Mouse (Mus musculus): ENCODE results near the gene Zfp993. TPM values are rescaled to one million over a fixed set of nuclear protein-coding genes. Genes with fewer than 3 reads are reported as not detected.
"Not testable (repeated sequence)": the region's sequence is repeated elsewhere in the genome, so short reads cannot be mapped to it uniquely, and the experiment has no call there.

The Zfp993 gene
- 2.7 and 3.4 TPM in 2 replicates for polyA plus RNA-seq (2014; fragmentation: Nextera tagmentation; extraction: Ambion mirVana)

GRCm38 (mm10) chr4:146610774-146611400 lies at the start of gene Zfp993:
Zfp993 (plus strand) TSS chr4:146610961.
- H3K4me3 ChIP-seq (replicated peaks; ENCODE audit: low read depth, low read length); H3K4me1 ChIP-seq (ENCODE audit: control insufficient read depth, insufficient read depth, low read length); H3K36me3 ChIP-seq (ENCODE audit: control insufficient read depth, insufficient read depth, low read length); H3K9me3 ChIP-seq (ENCODE audit: control insufficient read depth, low read length); H3K9ac ChIP-seq (replicated peaks; ENCODE audit: low read length); ATAC-seq (ENCODE audit: low FRiP score, low TSS enrichment); H3K4me2 ChIP-seq (ENCODE audit: low read length); DNase-seq; H3K27ac ChIP-seq (replicated peaks; ENCODE audit: low read depth, low read length); H3K27me3 ChIP-seq (ENCODE audit: control insufficient read depth, insufficient read depth, low read length): not testable (repeated sequence)
- no CpG with 5 or more reads among the region's 14 CpGs for WGBS

- WGBS, result 2% methylated on average over 8 of the region's 111 CpGs
These were observed 30.6 kb upstream of the Zfp993 start for GRCm38 (mm10) chr4:146579905-146580873.

GRCm38 (mm10) chr4:146603578-146604399 lies 7.0 kb upstream of the Zfp993 start:
- Histone ChIP-seq H3K4me2 (ENCODE audit: low read length) (peak overlapping the region; percentile 38), H3K4me3 (replicated peaks; ENCODE audit: low read depth, low read length) (peak overlapping the region; percentile 24)
- 5% methylated on average over 23 of the region's 53 CpGs for WGBS
- not testable (repeated sequence) for H3K27ac ChIP-seq (replicated peaks; ENCODE audit: low read depth, low read length); DNase-seq; H3K4me1 ChIP-seq (ENCODE audit: control insufficient read depth, insufficient read depth, low read length); H3K9me3 ChIP-seq (ENCODE audit: control insufficient read depth, low read length); H3K9ac ChIP-seq (replicated peaks; ENCODE audit: low read length); H3K36me3 ChIP-seq (ENCODE audit: control insufficient read depth, insufficient read depth, low read length); H3K27me3 ChIP-seq (ENCODE audit: control insufficient read depth, insufficient read depth, low read length)
- peak; percentile 80 for ATAC-seq (ENCODE audit: low FRiP score, low TSS enrichment)

More at GRCm38 (mm10) chr4:146579905-146580873, 30.6 kb upstream of the Zfp993 start:
- not testable (repeated sequence) for DNase-seq; H3K36me3 ChIP-seq (ENCODE audit: control insufficient read depth, insufficient read depth, low read length); H3K27ac ChIP-seq (replicated peaks; ENCODE audit: low read depth, low read length); H3K4me2 ChIP-seq (ENCODE audit: low read length); H3K9me3 ChIP-seq (ENCODE audit: control insufficient read depth, low read length); H3K9ac ChIP-seq (replicated peaks; ENCODE audit: low read length); H3K27me3 ChIP-seq (ENCODE audit: control insufficient read depth, insufficient read depth, low read length); H3K4me1 ChIP-seq (ENCODE audit: control insufficient read depth, insufficient read depth, low read length); H3K4me3 ChIP-seq (replicated peaks; ENCODE audit: low read depth, low read length)
- peak; percentile 79 for ATAC-seq (ENCODE audit: low FRiP score, low TSS enrichment)

GRCm38 (mm10) chr4:146644367-146644766 lies 33.6 kb downstream of the Zfp993 start:
- H3K4me3 ChIP-seq (replicated peaks; ENCODE audit: low read depth, low read length); H3K36me3 ChIP-seq (ENCODE audit: control insufficient read depth, insufficient read depth, low read length); H3K4me2 ChIP-seq (ENCODE audit: low read length); H3K9me3 ChIP-seq (ENCODE audit: control insufficient read depth, low read length); H3K27ac ChIP-seq (replicated peaks; ENCODE audit: low read depth, low read length); DNase-seq; H3K9ac ChIP-seq (replicated peaks; ENCODE audit: low read length); H3K4me1 ChIP-seq (ENCODE audit: control insufficient read depth, insufficient read depth, low read length); H3K27me3 ChIP-seq (ENCODE audit: control insufficient read depth, insufficient read depth, low read length): not testable (repeated sequence)
- peak; percentile 55; the same call in 1 of the 2 replicates for ATAC-seq (ENCODE audit: low FRiP score, low TSS enrichment)
- WGBS, result no CpG with 5 or more reads among the region's 4 CpGs

GRCm38 (mm10) chr4:146649641-146650040 lies 38.9 kb downstream of the Zfp993 start:
- H3K36me3 ChIP-seq (ENCODE audit: control insufficient read depth, insufficient read depth, low read length); H3K4me1 ChIP-seq (ENCODE audit: control insufficient read depth, insufficient read depth, low read length); H3K4me2 ChIP-seq (ENCODE audit: low read length); H3K27me3 ChIP-seq (ENCODE audit: control insufficient read depth, insufficient read depth, low read length); H3K9me3 ChIP-seq (ENCODE audit: control insufficient read depth, low read length); H3K9ac ChIP-seq (replicated peaks; ENCODE audit: low read length); DNase-seq; H3K27ac ChIP-seq (replicated peaks; ENCODE audit: low read depth, low read length); H3K4me3 ChIP-seq (replicated peaks; ENCODE audit: low read depth, low read length): not testable (repeated sequence)
- peak; percentile 34; the same call in 1 of the 2 replicates for ATAC-seq (ENCODE audit: low FRiP score, low TSS enrichment)
- WGBS, result no CpG with 5 or more reads among the region's 2 CpGs

GRCm38 (mm10) chr4:146650115-146650514 lies 39.4 kb downstream of the Zfp993 start:
- H3K36me3 ChIP-seq (ENCODE audit: control insufficient read depth, insufficient read depth, low read length); H3K27me3 ChIP-seq (ENCODE audit: control insufficient read depth, insufficient read depth, low read length); H3K4me3 ChIP-seq (replicated peaks; ENCODE audit: low read depth, low read length); DNase-seq; H3K9me3 ChIP-seq (ENCODE audit: control insufficient read depth, low read length); H3K4me1 ChIP-seq (ENCODE audit: control insufficient read depth, insufficient read depth, low read length); H3K4me2 ChIP-seq (ENCODE audit: low read length); ATAC-seq (ENCODE audit: low FRiP score, low TSS enrichment); H3K9ac ChIP-seq (replicated peaks; ENCODE audit: low read length); H3K27ac ChIP-seq (replicated peaks; ENCODE audit: low read depth, low read length): not testable (repeated sequence)
- WGBS, result 100% methylated on average over 1 of the region's 4 CpGs

GRCm38 (mm10) chr4:146650639-146651038 lies 39.9 kb downstream of the Zfp993 start:
- ATAC-seq (ENCODE audit: low FRiP score, low TSS enrichment); H3K4me3 ChIP-seq (replicated peaks; ENCODE audit: low read depth, low read length); H3K9ac ChIP-seq (replicated peaks; ENCODE audit: low read length); DNase-seq; H3K4me1 ChIP-seq (ENCODE audit: control insufficient read depth, insufficient read depth, low read length); H3K27ac ChIP-seq (replicated peaks; ENCODE audit: low read depth, low read length); H3K27me3 ChIP-seq (ENCODE audit: control insufficient read depth, insufficient read depth, low read length); H3K36me3 ChIP-seq (ENCODE audit: control insufficient read depth, insufficient read depth, low read length); H3K9me3 ChIP-seq (ENCODE audit: control insufficient read depth, low read length); H3K4me2 ChIP-seq (ENCODE audit: low read length): not testable (repeated sequence)
- 80% methylated on average over 1 of the region's 5 CpGs for WGBS
